Mouse (Mus musculus): ENCODE data around the gene Cks1b.

The Cks1b gene

DNA sequence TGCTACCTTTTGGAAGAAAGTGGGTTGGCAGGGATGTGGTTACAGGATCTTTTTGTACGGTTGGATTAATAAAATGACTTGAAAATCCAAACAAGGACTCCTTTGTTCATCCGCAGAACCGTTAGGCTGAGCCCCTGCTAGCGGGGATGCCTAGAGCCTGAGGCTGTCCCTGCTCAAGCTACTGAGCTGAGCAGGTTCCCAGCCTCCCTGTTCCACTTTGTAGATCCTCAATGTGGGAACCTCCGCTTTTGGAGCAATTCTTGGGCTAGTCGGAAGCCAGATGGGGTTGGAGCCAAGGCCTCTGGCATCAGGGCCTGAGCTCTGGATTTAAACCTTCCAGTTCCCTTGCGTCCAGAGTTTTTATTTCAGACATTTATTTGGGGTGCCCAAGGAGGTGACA is 16.9 kb upstream of the Cks1b start:
- no peak for TF ChIP-seq GATA4 (IDR thresholded peaks at IDR 0.05; ENCODE audit: insufficient replicate concordance, low read length)

DNA sequence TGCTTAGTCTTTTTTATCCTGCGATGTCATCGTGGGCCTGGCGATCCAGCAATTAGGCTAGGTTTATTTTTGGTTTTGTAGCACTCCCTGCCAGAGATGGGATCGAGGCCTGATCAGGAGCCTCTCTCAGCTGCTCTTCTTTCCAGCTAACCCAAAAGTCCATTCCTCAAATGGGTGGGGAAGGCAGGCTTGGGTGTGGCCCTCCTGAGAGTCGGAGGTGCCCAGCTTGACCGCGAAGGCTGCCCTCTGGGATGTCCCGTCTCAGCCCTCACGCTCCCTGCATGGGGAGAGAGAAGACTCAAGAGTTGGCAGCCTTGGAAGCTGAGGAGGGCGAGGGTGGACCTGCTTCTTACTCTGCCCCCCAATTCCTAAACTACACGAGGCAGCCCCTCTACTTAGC is 16.3 kb upstream of the Cks1b start:
- TF ChIP-seq GATA4 (IDR thresholded peaks at IDR 0.05; ENCODE audit: insufficient replicate concordance, low read length), result no peak

DNA sequence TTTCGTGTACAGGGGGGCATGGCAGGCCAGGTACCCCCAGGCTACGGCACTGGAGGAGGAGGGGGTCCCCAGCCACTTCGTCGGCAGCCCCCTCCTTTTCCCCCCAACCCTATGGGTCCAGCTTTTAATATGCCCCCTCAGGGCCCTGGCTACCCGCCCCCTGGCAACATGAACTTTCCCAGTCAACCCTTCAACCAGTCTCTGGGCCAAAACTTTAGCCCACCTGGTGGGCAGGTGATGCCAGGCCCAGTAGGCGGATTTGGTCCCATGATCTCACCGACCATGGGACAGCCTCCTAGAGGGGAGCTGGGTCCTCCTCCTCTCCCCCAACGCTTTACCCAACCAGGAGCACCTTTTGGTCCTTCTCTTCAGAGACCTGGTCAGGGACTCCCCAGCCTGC is 14.4 kb upstream of the Cks1b start:
- TF ChIP-seq GATA4 (IDR thresholded peaks at IDR 0.05; ENCODE audit: insufficient replicate concordance, low read length), result no peak

DNA sequence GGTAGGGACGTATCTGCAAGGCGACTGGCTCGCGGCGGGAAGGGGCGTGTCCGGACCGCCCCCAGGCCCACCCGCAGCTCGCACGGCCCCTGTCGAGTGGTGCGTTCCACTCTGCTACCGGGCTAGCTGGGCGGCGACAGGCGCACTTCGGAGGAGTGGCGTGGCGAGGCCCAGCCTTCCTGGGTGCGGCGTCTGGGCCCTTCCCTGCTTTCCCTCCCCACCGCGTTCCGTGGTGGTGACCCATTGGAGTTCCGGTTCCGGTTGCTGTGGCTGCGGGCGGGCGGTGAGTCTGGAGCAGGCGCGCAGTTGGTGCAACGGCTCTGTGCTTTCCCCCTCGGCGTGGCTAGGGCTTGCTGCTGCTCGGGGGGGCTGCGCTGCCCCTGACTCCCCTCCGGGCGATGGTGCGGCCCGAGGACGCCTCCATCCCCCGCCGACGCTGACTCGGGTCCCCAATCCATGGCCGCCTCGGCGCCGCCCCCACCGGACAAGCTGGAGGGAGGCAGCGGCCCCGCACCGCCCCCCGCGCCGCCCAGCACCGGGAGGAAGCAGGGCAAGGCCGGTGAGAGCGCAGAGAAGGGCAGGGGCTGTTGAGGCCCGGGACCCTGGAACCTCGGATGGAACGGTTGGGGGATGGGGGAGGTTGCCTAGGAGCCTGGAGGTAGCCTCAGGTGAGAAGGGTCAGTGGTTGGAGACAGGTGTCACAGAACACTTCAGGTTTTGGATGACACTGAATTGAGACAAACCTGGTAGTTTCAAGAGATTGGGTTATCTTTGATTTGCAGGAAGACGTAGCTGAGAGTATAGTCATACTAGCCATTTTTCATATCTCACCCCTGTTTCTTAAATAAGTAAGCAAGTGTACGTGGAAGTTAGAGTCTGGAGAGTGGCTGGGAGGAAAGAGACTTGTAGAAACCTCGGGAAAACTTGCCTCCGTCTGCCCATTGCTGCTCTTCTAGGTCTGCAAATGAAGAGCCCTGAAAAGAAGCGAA is 12.3 kb upstream of the Cks1b start, which contains the start of gene Pygo2:
Pygo2 (plus strand) TSS at position 44 of the 989 bp plus-strand sequence.
- no peak; the same call in 1 of the 2 replicates for TF ChIP-seq GATA4 (IDR thresholded peaks at IDR 0.05; ENCODE audit: insufficient replicate concordance, low read length)

DNA sequence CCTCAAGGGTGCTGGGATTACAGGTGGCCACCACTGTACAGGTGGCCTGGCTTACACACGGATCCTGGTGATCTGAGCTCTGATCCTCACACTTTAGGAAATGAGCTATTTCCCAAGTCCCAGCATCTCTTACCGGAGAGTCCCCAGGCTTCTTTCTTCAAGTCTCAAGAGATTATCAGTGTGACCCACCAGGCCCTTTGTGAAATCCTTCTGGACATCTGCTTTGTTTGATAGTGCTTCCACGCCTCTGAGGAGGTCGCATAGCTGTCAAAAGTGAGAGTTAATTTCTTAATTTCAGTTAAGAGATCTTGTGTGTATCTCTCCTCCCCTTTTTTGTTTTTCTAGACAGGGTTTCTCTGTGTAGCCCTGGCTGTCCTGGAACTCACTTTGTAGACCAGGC is 7.7 kb upstream of the Cks1b start:
- TF ChIP-seq GATA4 (IDR thresholded peaks at IDR 0.05; ENCODE audit: insufficient replicate concordance, low read length), result no peak

DNA sequence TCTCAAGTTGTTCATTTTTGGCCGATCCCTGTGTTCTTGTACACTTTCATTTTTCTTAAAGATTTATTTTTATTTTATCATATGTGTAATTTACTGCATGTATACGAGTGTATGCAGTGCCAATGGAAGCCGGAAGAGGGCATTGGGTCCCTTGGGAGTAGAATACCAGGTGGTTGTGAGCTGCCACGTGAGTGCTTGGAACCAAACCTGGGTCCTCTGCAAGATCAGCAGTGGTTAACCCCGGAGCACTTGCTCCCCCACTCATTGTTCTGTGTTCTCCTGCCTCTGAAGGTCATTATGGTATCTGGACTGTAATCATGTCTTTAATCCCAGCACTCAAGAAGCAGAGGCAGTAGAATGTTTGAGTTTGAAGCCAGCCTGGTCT is 7.0 kb upstream of the Cks1b start:
- TF ChIP-seq GATA4 (IDR thresholded peaks at IDR 0.05; ENCODE audit: insufficient replicate concordance, low read length), result no peak

DNA sequence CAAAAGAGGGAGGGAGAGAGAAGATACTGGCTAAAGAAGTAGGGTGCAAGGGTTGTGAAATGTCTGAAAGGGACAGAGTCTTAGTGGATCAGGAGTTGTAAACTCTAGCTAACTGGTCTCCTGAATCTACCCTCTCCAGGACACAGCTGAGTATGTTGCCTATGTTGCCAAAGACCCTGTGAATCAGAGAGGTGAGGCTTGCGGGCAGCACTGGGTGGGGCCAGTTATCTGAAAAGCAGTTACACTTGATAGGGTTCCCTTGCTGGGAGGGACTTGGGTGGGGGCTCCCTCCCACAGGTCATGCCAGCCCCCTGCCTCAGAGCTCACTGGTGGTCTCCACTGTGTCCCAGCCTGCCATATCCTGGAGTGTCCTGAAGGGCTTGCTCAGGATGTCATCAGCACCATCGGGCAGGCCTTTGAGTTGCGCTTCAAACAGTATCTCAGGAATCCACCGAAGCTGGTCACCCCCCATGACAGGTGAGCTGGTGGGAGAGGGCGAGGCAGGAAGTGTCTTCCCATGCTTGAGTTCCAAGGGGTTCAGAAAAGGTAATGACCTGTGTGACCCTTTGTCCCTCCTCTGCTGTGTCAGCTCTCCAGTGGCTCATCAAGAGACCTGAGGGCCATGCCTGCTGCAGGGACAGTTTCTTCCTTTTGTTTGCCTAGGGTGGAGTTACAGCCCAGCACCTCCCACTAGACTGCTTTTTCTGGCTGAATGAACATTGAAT is 6.4 kb upstream of the Cks1b start:
- TF ChIP-seq GATA4 (IDR thresholded peaks at IDR 0.05; ENCODE audit: insufficient replicate concordance, low read length), result no peak

DNA sequence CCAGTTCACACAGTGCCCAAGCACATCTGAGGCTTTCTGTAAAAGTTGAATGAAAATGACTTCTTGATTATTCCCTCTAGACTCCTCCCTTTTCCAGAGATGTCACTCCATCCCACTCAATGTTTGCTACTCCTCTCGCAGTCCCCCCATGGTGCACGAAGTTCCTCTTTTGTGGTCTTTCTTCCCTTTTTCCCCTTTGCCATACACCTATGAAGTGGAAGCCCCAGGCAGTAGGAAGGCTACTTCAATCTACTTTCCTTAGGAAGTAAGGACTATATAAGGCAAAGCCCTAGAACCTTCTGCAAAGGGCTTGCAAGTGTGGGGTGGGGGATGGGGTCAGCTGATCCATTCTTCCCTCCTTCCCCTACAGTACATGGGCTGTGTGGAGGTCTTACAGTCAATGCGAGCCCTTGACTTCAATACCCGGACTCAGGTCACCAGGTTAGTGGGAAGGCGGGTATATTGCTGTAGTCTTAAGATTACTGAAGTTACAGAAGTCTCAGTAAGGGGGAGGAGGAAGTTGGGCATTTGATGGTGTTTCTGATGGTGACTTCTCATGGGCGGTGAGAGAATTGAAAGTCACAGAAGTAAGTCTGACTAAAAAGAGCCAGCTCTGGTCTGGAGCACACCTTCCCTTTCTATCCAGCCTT is 4.5 kb upstream of the Cks1b start:
- TF ChIP-seq GATA4 (IDR thresholded peaks at IDR 0.05; ENCODE audit: insufficient replicate concordance, low read length), result no peak

DNA sequence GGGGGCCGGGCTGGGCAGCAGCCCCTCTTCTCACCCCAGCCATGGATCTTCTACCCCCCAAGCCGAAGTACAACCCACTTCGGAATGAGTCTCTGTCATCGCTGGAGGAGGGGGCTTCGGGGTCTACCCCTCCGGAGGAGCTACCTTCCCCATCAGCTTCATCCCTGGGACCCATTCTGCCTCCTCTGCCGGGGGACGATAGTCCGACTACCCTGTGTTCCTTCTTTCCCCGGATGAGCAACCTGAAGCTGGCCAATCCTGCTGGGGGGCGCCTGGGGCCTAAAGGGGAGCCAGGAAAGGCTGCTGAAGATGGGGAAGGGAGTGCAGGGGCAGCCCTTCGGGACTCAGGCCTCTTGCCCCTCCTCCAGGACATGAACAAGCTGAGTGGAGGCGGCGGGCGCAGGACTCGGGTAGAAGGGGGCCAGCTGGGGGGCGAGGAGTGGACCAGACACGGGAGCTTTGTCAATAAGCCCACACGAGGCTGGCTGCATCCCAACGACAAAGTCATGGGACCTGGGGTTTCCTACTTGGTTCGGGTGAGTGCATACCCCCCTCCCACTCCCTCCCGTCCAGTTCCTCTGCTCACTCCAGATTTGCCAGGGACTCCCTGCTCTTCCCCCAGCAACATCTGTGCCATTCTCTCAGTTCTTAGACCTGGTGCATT is 3.8 kb upstream of the Cks1b start:
- TF ChIP-seq GATA4 (IDR thresholded peaks at IDR 0.05; ENCODE audit: insufficient replicate concordance, low read length), result no peak

DNA sequence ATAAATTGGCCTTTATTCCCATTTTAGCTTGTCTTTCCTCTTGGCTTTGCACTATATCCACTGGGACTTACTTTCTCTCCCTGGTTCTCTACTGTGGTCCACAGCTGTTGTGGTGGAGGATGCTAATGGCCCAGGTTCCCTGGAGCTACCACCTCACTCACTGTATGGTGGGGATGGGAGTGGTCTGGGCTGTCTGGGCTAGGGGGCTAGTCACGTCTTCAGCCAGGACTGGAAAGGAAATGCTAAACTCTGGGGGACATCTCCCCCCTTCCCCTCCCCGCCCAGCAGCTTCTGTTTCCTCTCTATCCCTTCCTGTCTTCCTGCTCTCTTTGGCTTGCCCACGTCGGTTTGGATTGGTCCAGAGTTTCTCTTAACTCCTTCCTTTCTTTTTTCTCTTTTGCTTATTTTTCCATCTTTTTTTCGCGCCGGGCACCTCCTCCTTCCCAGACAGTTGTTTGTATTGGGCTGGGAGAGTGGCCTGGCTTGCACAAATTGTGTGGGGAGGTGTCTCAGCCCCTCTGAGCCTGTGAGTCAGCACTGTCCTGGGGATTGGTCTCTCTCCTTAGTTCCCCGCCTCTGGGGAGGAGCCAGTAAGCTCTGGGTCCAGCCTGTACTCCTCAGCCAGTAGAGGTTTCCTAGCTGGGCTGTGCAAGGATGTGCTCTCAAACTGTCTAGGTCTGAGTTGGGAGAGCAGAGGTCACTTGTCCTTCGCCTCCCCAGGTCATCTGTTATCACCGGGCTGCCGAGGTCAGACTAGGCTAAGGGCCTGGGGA is 3.0 kb upstream of the Cks1b start:
- no peak for TF ChIP-seq GATA4 (IDR thresholded peaks at IDR 0.05; ENCODE audit: insufficient replicate concordance, low read length)

DNA sequence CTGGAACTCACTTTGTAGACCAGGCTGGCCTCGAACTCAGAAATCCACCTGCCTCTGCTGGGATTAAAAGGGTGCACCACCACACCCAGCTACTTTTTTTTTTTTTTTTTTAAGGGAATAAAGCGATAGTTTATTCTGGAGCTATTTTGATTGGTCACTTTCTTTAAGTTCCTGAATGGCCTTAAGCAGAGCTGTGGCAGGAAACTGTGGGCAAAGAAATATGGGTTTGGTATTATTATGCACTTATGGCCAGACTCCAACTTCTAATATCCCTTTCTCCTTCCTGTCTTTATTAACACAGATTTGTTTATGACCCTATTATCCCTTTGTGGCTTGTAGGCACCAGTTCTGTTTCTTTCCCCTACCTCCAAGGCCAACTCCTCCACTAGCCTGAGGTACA is 2.2 kb upstream of the Cks1b start:
- no peak for TF ChIP-seq GATA4 (IDR thresholded peaks at IDR 0.05; ENCODE audit: insufficient replicate concordance, low read length)

DNA sequence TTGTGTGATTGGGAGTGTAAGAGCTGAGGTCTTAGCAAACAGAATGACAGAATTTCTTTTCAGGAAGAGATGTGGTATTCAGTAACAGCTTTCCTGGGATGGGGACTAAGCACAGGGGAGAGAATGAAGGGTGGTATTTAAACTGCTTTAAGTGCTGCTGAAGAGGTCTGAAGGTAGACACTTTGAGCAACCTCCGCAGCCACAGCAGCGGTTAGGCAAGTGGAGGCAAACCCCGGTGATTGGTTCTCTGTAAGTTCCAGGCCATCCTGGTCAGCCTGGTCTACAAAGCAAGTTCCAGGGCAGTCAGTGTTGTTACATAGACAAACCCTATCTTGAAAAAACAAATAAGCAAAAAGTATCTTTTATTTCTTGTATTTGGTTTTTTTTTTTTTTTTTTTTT is 1.8 kb upstream of the Cks1b start:
- TF ChIP-seq GATA4 (IDR thresholded peaks at IDR 0.05; ENCODE audit: insufficient replicate concordance, low read length), result no peak

DNA sequence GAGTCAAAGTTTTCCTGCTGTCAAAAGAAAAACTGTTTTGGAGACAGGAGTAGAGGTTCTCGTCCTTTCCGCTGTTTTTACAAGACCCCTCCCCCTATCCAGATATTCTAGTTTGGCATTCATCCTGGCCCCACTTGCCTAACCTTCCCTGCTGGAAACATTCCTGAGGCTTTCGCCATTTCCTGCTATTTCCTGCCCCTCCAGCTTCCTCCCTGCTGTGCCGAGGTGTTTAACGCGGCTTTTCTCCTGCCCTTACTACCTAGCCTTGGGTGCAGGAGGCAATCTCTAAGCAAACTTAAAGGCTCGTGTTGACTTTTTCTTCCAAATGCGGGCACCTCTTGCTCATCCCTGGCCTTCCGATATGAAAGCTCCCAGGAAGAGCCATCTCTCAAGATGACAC is 1.4 kb upstream of the Cks1b start:
- no peak for TF ChIP-seq GATA4 (IDR thresholded peaks at IDR 0.05; ENCODE audit: insufficient replicate concordance, low read length)

DNA sequence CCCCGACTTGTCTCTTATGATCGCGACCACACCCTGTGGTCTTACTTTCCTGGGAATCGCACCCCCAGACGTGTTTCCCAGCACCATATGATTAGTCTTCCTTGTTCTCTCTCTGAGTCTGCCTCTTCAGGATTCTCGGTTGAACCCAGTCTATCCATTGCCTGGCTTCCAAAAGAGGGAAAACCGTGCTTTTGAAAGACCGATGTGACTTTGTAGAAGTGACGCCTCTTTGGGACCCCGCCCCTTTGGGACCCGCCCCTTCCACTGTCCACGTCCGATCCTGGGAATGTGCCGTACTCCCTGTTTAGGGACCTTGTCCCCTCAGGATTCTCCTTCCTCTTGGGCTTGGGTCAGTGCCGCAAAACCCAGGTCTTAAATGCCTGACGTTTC is 673 bp upstream of the Cks1b start:
- no peak for TF ChIP-seq GATA4 (IDR thresholded peaks at IDR 0.05; ENCODE audit: insufficient replicate concordance, low read length)

DNA sequence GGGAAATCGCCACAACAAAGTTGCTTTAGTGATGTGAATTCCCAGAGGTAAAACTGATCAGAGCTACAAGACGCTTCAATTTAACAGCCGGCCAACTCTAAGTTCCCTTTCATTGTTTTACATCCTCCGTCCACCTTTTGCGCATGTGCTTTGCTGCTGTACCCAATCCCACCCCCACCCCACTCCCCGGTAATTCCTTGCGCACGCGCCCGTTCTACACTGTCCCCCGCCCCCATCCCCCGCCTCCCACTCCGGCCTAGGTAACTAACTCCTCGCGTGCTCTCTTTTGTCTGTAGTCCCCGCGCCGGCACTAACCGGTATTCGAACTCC is 378 bp downstream of the Cks1b start:
- TF ChIP-seq GATA4 (IDR thresholded peaks at IDR 0.05; ENCODE audit: insufficient replicate concordance, low read length), result no peak

Measured in liver, adult (tissue).